Mouse (Mus musculus) small intestine, adult 2 months (tissue): ENCODE results near the gene A630089N07Rik.

Experiments
- CTCF ChIP-seq: fragments of 200-500 bp; IDR thresholded peaks from 2 replicates; pipeline ENCODE4 v1.5.1; 2012; ENCODE audit warnings: low read depth, mild to moderate bottlenecking, control low read depth, inconsistent platforms, low read length, moderate library complexity, mixed read lengths; ENCODE audit not compliant: insufficient replicate concordance, insufficient read length; ENCODE audit errors: extremely low read depth
- POLR2A ChIP-seq: fragments of 200-500 bp; IDR thresholded peaks from 2 replicates; pipeline ENCODE4 v1.6.1; 2012; ENCODE audit warnings: low read depth, mild to moderate bottlenecking, control low read depth, inconsistent platforms, low read length, moderate library complexity

GRCm38 (mm10) chr16:97952371-97952770, 129.9 kb downstream of the A630089N07Rik start:
- TF ChIP-seq CTCF = no peak
- TF ChIP-seq POLR2A = no peak
